Mouse (Mus musculus) heart, embryonic 14.5 days (tissue): ENCODE measurements around the gene Agpat4. TPM values are rescaled to one million over a fixed set of nuclear protein-coding genes. Genes with fewer than 3 reads are reported as not detected.

Source experiments
- ATAC-seq: fragments of 200-750 bp; cut with Nextera tagmentation; 2 replicates; pipeline ENCODE4 v1.8.0; 2017; ENCODE audit warnings: low read depth, moderate TSS enrichment; ENCODE audit not compliant: insufficient number of reproducible peaks, insufficient read depth, low FRiP score
- H3K27ac ChIP-seq, 2 experiments: fragments of 200-500 bp in 1 of 2; fragments of 300-500 bp in 1 of 2; sonication (generic) in 1 of 2; replicated peaks in 1 of 2; 2 replicates each; pipeline ENCODE4 v1.5.1; 2012 to 2014; ENCODE audit warnings: low read depth in 2 of 2, low read length in 2 of 2, control low read depth in 1 of 2, mild to moderate bottlenecking in 1 of 2, mixed read lengths in 1 of 2; ENCODE audit not compliant: control insufficient read depth in 1 of 2, insufficient read depth in 1 of 2
- H3K27me3 ChIP-seq: fragments of 300-500 bp; sonication (generic); 2 replicates; pipeline ENCODE4 v1.6.1; 2014; ENCODE audit warnings: mild to moderate bottlenecking, low read length, control low read depth; ENCODE audit not compliant: control insufficient read depth, insufficient read depth
- H3K36me3 ChIP-seq: fragments of 300-500 bp; sonication (generic); 2 replicates; pipeline ENCODE4 v1.6.1; 2014; ENCODE audit warnings: mild to moderate bottlenecking, control low read depth, low read length, mixed read lengths; ENCODE audit not compliant: control insufficient read depth, insufficient read depth
- H3K4me1 ChIP-seq, 2 experiments: fragments of 200-500 bp in 1 of 2; fragments of 300-500 bp in 1 of 2; sonication (generic) in 1 of 2; 2 replicates each; pipeline ENCODE4 v1.6.1; 2012 to 2014; ENCODE audit warnings: low read length in 2 of 2, control low read depth in 1 of 2, mixed read lengths in 1 of 2; ENCODE audit not compliant: control insufficient read depth in 2 of 2, insufficient read depth in 2 of 2
- H3K4me2 ChIP-seq: fragments of 300-500 bp; sonication (generic); 2 replicates; pipeline ENCODE4 v1.6.1; 2014; ENCODE audit warnings: mild to moderate bottlenecking, low read length
- H3K4me3 ChIP-seq, 2 experiments: fragments of 200-500 bp in 1 of 2; fragments of 300-500 bp in 1 of 2; sonication (generic) in 1 of 2; 2 replicates each; pipeline ENCODE4 v1.5.1; 2012 to 2014; ENCODE audit warnings: low read length in 2 of 2, mild to moderate bottlenecking in 2 of 2, control low read depth in 1 of 2, low read depth in 1 of 2, moderate library complexity in 1 of 2; ENCODE audit not compliant: control insufficient read depth in 1 of 2, insufficient read depth in 1 of 2
- H3K9ac ChIP-seq: fragments of 300-500 bp; sonication (generic); 2 replicates; pipeline ENCODE4 v1.6.1; 2014; ENCODE audit warnings: mild to moderate bottlenecking, low read length
- H3K9me3 ChIP-seq: fragments of 300-500 bp; sonication (generic); 2 replicates; pipeline ENCODE4 v1.6.1; 2016; ENCODE audit warnings: low read length, control low read depth; ENCODE audit not compliant: control insufficient read depth
- WGBS: fragments of 180-500 bp; shearing (Covaris S2); extraction: QIAGEN DNeasy Blood & Tissue Kit; methylation state at CpG from one replicate; pipeline ENCODE4 v1.1.7; 2014; 5-methylcytosine and 5-hydroxymethylcytosine counted together
- polyA plus RNA-seq: library from polyadenylated mRNA; unstranded; fragments of >200 nt; fragmentation: Nextera tagmentation; extraction: Ambion mirVana; gene quantifications from 2 replicates; pipeline ENCODE4 v1.2.1, GENCODE M21; 2014

The Agpat4 gene
- polyA plus RNA-seq, 1 experiment from 2014 or later = 11.0 TPM

DNA sequence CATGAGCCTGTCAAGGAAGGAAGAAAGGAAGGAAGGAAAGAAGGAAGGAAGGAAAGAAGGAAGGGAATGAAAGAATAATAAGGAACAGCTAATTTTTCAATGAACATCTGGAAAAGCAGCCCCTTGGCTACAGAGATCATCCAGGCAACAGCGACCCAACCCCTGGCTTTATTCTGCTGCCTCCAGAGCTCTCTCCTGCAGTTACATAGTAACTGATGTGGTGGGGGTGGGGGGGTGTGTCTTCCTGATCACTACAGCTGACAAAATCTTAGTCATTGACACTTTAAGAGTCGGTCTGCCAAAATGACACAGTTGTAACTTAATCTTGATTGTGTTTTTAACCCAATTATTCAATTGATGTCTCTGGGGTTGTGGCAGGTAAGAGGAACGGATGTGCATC is 67.8 kb downstream of the Agpat4 start:
- no peak for ATAC-seq
- Histone ChIP-seq H3K4me3 (no peak overlapping the region), H3K27ac (no peak overlapping the region), H3K27me3 (no peaks in the 10 kb centered on the region), H3K4me1 (peaks cover 0 to 4% of the 10 kb centered on the region in 2 experiments; a peak in 1 of 4 replicates), H3K9me3 (no peaks in the 10 kb centered on the region), H3K4me2 (no peak overlapping the region), H3K9ac (no peak overlapping the region), H3K36me3 (no peaks in the 10 kb centered on the region)
- WGBS = 74% methylated on average over 3 of the region's 3 CpGs

GRCm38 (mm10) chr17:12187782-12188181 is 69.3 kb downstream of the Agpat4 start:
- Histone ChIP-seq H3K27ac (no peak overlapping the region), H3K9ac (no peak overlapping the region), H3K4me2 (no peak overlapping the region), H3K9me3 (no peaks in the 10 kb centered on the region), H3K36me3 (no peaks in the 10 kb centered on the region), H3K4me1 (no peaks in the 10 kb centered on the region), H3K4me3 (no peak overlapping the region), H3K27me3 (no peaks in the 10 kb centered on the region)
- no peak for ATAC-seq
- 59% methylated on average over 1 of the region's 1 CpGs for WGBS

GRCm38 (mm10) chr17:12195137-12195536 is 76.6 kb downstream of the Agpat4 start:
- Histone ChIP-seq H3K36me3 (no peaks in the 10 kb centered on the region), H3K9ac (no peak overlapping the region), H3K4me1 (peaks cover 9 to 13% of the 10 kb centered on the region in 2 experiments), H3K4me3 (no peak overlapping the region), H3K27ac (peak overlapping the region; percentile 10 to 55; a peak in 1 of 4 replicates), H3K9me3 (no peaks in the 10 kb centered on the region), H3K27me3 (no peaks in the 10 kb centered on the region), H3K4me2 (peak overlapping the region; percentile 2)
- ATAC-seq = no peak
- 16% methylated on average over 5 of the region's 5 CpGs for WGBS

DNA sequence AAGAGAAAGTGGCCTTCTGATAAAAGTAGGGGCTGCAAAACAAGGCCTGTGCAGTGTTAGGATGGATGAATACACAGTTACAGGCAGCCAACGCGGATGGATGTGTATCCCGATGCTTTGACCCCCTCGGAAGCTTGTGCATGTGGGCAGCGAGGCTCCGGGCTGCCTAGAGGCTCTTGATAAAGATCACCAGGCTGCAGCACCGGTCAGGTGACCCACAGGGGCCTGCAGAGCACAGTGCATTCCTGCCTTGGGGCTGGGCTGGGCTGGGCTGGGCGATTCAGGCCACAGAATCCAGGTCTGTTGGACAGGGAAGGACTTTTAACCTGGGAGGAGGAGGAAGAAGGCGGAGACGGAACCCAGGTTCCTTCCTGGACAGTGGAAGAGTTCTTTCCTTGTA is 77.1 kb downstream of the Agpat4 start:
- Histone ChIP-seq H3K4me2 (peak overlapping the region; percentile 2), H3K9me3 (no peaks in the 10 kb centered on the region), H3K36me3 (no peaks in the 10 kb centered on the region), H3K9ac (0 out of 2 replicates have a peak overlapping the region, but pooled peaks have one; percentile 19), H3K27ac (peak overlapping the region; percentile 10 to 55; a peak in 1 of 4 replicates), H3K4me3 (no peak overlapping the region), H3K4me1 (peaks cover 9 to 13% of the 10 kb centered on the region in 2 experiments), H3K27me3 (no peaks in the 10 kb centered on the region)
- WGBS = 31% methylated on average over 10 of the region's 10 CpGs
- no peak for ATAC-seq

DNA sequence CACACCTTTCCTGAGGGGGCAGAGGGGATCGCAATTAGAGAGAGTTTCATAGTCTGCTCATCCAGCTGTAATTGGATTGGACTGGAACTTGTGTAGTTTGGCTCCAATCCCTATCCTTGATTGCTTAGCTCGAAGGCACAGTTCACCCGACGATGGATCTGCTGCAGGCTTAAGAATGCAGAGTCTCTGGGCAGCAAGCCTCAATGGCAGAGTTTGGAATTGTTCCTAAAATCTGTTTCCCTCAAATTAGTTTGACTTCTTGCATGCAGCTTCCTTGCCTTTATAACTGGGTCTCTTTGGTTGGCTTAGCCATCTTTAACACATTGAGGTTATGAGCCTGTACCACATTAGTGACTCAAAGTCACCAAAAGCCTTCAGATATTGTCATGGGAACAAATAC is 81.4 kb downstream of the Agpat4 start:
- H3K27me3 ChIP-seq = no peaks in the 10 kb centered on the region
- no peaks in the 10 kb centered on the region for H3K9me3 ChIP-seq
- no peak overlapping the region for H3K4me3 ChIP-seq
- H3K36me3 ChIP-seq = no peaks in the 10 kb centered on the region
- peaks cover 18 to 26% of the 10 kb centered on the region in 2 experiments for H3K4me1 ChIP-seq
- WGBS = 79% methylated on average over 4 of the region's 4 CpGs
- H3K4me2 ChIP-seq = no peak overlapping the region
- no peak overlapping the region for H3K27ac ChIP-seq
- no peak overlapping the region for H3K9ac ChIP-seq
- no peak for ATAC-seq

GRCm38 (mm10) chr17:12201086-12201485 is 82.6 kb downstream of the Agpat4 start:
- ATAC-seq = no peak
- Histone ChIP-seq H3K9ac (no peak overlapping the region), H3K27me3 (no peaks in the 10 kb centered on the region), H3K36me3 (no peaks in the 10 kb centered on the region), H3K4me1 (peaks cover 19 to 27% of the 10 kb centered on the region in 2 experiments), H3K4me2 (no peak overlapping the region), H3K9me3 (no peaks in the 10 kb centered on the region), H3K27ac (no peak overlapping the region), H3K4me3 (no peak overlapping the region)
- WGBS = 85% methylated on average over 1 of the region's 1 CpGs

DNA sequence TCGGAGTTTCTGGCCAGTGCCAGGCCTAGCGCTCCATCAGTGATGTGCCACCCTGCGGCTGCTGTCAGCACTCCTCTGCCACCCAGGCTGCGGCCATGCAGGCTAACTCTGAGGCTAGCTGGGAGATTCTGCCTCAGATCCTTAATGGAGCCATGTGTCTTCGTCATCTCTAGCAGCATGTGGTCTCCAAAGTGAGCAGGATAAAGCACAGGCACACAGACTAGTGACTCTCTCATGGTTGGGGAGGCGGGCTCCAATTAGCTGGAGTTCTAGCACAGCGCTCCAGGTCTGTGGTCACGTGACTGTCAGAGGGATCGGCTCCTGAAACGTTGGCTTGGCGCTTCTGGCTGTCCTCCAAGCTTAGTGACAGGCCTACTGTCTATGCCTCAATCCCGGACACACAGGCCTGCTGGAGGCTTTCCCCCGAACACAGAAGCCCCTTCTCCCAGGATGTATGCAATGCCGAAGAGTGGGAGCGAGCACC is 85.0 kb downstream of the Agpat4 start:
- peak overlapping the region; percentile 35 for H3K4me2 ChIP-seq
- 0 out of 2 replicates have a peak overlapping the region, but pooled peaks have one; percentile 27 for H3K9ac ChIP-seq
- 0 out of 4 replicates have a peak overlapping the region, but pooled peaks of 1 of the 2 experiments have one; percentile 24 for H3K27ac ChIP-seq
- WGBS = 43% methylated on average over 15 of the region's 15 CpGs
- peaks cover 22 to 31% of the 10 kb centered on the region in 2 experiments for H3K4me1 ChIP-seq
- no peaks in the 10 kb centered on the region for H3K27me3 ChIP-seq
- ATAC-seq = peak; percentile 30; the same call in 1 of the 2 replicates
- H3K9me3 ChIP-seq = no peaks in the 10 kb centered on the region
- H3K36me3 ChIP-seq = no peaks in the 10 kb centered on the region
- no peak overlapping the region for H3K4me3 ChIP-seq

GRCm38 (mm10) chr17:12204246-12204645 is 85.7 kb downstream of the Agpat4 start:
- Histone ChIP-seq H3K4me3 (no peak overlapping the region), H3K4me2 (no peak overlapping the region), H3K9ac (no peak overlapping the region), H3K4me1 (peaks cover 22 to 31% of the 10 kb centered on the region in 2 experiments), H3K27me3 (no peaks in the 10 kb centered on the region), H3K27ac (no peak overlapping the region), H3K9me3 (no peaks in the 10 kb centered on the region), H3K36me3 (no peaks in the 10 kb centered on the region)
- no peak for ATAC-seq
- WGBS = 72% methylated on average over 3 of the region's 3 CpGs
